Mouse (Mus musculus) cerebellum, adult 9-11 months (tissue): Measurements from ENCODE around the gene Sdccag8.

Experiments
- DNase-seq: peaks from one replicate; pipeline ENCODE4 v3.0.0; 2022

The Sdccag8 gene

DNA sequence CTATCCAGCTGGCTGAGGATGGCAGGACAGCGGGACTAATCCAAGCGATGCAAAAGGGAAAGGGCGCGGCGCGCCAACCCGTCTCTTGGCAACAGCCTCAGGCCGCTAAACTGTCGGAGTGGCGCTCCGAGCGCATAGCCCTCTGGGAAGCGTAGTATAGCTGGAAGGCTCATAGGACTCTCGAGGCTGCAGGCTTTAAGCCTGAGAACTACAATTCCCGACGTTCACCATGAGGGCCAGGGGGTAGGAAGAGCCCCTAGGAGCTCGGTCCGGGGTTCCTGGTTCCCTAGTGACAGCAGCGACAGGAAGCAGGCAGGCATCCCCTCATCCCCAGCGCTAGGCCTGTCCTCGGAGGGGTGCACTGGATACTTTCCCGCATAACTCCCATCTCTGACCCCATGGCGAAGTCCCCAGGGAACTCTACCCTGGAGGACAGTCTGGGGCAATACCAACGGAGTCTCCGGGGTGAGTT is at the start of gene Sdccag8:
Gene Sdccag8, plus strand, starts transcription at position 70 of the 472 bp plus-strand sequence.
- DNase-seq = peak; percentile 96

GRCm38 (mm10) chr1:176774533-176774932 is 39.9 kb upstream of the Sdccag8 start:
- no peak for DNase-seq

DNA sequence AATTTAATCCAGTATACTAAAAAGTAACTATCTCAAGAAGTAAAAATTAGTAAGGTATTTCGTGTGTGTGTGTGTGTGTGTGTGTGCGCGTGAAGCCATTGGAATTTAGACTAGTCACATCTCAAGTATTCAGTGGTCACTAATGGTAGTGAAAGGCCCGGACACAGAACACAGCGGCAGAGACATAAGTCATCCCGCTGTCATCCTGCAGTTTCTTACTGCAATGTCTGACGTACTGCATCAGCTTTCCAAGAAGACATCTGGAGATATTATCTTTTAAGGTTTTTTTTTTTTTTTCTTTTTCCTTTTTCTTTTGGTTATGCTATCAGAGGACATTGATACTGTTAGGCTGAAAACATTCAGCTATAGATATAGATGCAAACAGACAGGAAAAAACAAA is 25.1 kb upstream of the Sdccag8 start:
- DNase-seq = no peak

DNA sequence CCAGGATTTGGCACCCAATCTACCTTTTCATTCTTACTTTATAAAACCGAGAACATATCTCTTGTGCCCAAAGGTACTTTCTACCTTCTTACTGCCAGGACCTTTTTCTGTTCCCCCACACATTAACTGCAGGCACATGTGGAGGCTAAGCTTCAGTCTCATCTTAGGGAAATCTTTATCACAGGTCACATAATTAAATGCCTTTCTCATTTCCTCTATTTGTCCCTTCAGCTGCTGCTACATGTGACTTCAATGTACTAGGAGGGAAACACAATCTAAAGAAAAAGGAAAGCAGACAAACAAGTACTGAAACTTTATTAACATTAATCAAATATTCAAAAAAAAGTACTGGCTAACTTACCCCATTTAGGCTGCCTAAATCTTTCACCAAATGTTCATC is 22.3 kb upstream of the Sdccag8 start:
- no peak for DNase-seq

GRCm38 (mm10) chr1:176798673-176799072 is 15.8 kb upstream of the Sdccag8 start:
- DNase-seq = no peak

DNA sequence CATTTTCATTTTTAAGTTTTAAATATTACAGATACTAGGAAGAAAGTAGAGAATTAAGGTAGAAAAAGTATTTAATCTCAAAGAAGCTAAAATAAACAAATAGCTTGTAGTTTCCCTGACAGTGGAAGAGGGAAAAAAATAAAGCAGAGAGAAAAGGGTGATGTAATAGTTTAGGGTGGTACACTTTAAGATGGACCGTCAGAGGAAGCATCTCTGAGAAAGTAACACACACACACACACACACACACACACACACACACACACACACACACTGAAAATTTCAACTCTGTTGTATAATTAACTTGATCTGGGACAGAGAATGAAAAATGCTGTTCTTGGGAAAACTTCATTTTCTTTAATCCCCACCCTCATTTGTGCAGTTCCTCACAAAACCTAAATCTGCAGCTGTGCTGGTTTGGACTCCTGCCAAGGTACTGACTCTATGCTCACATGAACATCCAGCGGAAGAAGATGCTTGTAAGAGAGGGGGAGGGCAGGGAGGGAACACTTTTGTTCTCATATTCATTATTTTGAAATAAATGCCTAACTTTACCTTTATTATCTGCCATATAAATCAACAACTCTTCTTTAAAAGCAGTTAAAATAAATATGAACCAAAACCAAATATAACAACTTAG is 13.6 kb upstream of the Sdccag8 start:
- DNase-seq = no peak

DNA sequence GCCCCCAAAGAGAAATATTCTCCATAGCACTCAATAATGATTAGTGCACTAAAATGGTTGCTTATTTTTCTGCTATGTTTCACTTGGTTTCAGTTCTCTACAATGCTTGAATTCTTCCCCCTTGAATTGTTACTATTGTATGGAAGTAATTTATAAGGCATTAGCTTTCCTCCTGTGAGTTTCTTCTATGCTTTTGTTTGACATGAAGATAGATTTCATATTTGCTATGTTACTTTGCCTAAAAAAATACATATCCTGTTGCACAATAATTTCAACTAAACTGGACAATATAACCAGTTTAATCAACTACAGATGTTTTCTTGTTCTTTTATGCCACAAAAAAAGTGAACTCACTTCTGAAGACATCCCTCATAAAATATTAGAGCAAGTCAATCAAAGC is 4.3 kb upstream of the Sdccag8 start:
- DNase-seq = no peak

GRCm38 (mm10) chr1:176811892-176812291 is 2.6 kb upstream of the Sdccag8 start:
- no peak for DNase-seq

DNA sequence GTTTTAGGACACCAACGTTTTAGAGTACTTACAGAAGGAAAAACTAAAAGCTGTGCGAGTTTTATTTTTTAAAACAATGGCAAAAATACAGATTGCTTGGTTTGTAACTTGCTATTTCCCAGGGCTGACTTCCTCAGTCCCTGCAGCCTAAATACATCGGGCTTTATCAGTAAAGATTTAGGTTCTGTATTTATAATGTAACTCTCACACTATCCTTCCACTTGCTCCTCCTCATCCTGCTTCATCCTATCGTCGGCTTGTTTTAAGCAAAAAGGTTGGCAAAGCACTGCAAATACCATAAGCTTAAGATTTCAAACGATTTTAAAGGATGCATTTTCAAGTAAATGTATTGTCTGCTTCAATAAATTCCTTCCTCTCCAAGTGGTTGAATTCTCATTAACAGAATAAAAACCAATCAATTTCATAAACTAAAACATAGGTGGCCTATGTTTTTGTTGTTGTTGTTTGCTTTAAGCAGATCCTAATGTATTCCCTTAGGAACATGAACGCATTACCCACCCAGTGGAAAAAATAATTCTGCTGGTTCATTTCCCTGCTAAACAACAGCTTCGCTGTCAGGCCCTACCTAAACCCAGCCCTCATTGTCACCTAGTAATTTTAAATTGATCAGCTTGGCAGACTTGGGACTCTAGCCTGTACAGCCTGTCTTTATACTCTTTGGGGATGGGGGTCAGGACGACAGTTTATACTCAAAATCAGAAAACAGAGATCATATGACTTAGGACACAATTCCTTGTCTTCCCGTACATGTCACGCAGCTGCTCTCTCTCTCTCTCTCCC is 1.8 kb upstream of the Sdccag8 start:
- peak; percentile 38 for DNase-seq

DNA sequence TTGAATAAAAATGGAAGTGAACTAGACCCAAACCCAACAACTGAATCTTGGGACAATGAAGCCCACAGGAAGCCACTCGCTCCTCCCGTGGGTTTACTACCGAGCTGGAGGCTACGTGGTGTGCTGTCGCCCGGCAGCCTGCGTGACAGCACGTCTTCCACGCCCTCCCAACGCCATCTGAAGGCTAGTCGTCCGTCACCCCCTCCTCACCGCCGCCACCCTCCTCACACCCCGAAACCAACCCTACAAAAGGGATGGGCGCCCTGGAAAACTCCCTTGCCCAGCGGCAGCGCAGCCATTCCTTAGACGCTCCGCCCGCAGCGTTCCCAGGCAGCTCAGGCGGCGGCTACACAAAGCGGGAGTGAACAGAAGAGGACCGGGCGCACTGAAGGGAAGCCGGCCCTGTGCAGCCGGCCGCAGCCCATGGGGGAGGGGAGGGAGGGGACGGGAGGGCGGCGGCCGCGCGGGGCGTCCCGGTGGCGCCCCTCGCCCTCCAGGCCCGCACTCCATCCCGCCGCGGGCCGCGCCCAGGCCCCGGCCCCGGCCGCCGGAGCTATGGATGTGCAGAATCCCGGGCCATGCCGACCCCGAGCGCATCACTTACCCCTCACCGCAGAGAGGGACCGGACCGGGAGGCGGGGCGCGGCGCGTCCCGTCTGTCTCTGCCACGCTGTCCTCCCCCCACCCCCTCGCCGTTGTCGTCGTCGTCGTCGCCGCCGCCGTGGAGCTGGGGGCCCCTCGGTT is 996 bp upstream of the Sdccag8 start:
- DNase-seq = peak; percentile 80

- peak; percentile 96 for DNase-seq
Observed at GRCm38 (mm10) chr1:176814036-176814420, 432 bp upstream of the Sdccag8 start, which contains the start of gene Cep170. Gene Cep170, minus strand, starts transcription at chr1:176814067.

DNA sequence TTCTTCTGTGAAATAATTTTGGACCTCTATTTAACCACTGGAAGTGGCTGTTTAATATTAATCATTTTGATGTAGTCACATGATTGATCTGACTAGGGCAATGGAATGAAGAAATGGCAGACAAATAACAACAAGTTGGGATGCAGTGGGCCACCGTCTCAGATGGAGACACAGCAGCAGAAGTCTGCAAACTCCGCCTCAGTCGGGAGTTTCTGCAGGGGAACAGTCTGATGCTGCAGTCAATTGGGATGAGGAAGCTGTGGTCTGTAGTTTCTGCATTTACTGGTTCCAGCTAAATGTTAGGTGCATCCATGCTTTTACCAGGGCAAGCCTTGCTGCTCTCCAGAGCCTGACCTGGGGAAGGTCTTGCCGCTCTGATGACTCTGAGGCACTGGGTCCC is 2.3 kb downstream of the Sdccag8 start:
- no peak for DNase-seq

DNA sequence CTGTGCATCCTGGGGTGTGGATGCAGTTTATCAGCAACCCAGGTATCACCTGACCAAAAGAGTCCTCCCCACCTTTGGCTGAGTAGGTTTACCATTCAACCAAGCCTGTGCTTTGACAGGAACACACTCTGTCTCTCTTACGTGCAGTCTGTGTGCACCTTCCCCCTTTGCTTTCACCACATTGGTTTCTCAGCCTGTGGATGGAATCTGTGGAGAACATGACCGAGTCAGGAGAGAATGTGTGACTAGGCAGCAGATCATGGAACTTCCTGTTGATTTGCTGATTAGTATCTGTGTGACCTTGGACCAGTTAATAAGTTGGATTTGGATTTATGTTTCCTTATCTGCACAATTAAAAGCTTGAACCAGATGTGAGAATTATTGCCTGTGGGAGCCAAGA is 3.7 kb downstream of the Sdccag8 start:
- no peak for DNase-seq

DNA sequence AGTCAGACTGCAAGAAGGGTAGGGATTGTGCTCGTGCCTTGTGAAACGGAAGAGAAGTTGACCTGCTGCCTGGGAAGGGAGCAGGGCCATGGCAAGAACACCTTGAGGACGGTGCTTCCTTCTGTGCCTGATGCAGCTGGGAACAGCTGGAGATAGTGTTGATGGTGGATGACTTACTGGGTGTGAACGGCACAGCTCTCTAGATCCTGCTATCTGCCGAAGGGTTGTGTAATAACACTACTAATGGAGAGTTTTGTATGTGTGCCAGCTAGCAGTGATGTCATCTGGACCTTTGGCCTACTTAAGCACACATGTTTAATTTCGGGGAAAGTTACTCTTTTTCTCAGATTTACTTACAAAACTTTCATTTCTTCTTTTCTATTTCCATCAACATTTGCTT is 4.3 kb downstream of the Sdccag8 start:
- no peak for DNase-seq

- DNase-seq = no peak
Observed at GRCm38 (mm10) chr1:176821929-176822328, 7.5 kb downstream of the Sdccag8 start.

DNA sequence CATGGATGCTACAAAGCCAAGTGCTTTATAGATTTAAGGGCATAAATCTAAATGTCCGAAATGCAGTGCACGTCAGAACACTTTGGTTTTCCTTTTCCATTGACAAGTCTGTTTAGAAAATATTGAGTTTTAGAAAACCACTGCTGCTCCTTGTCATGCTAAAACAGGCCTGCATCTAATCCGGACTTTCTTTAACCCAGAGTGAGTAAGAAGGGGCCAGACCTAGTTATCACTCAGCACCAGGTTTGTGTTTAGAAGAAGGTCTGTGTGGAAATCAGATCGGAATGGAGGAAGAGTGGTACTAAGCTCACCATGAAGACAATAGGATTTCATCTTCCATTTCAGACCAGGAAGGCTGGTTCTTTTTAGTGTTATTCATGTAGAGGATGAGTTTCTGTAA is 8.5 kb downstream of the Sdccag8 start:
- DNase-seq = no peak

GRCm38 (mm10) chr1:176823889-176824288 is 9.4 kb downstream of the Sdccag8 start:
- no peak for DNase-seq

- no peak for DNase-seq
Observed at GRCm38 (mm10) chr1:176824611-176825010, 10.2 kb downstream of the Sdccag8 start.

- no peak for DNase-seq
Observed at GRCm38 (mm10) chr1:176825084-176825483, 10.6 kb downstream of the Sdccag8 start.

GRCm38 (mm10) chr1:176826186-176826585 is 11.7 kb downstream of the Sdccag8 start:
- no peak for DNase-seq

- DNase-seq = no peak
Observed at GRCm38 (mm10) chr1:176826931-176827330, 12.5 kb downstream of the Sdccag8 start.

DNA sequence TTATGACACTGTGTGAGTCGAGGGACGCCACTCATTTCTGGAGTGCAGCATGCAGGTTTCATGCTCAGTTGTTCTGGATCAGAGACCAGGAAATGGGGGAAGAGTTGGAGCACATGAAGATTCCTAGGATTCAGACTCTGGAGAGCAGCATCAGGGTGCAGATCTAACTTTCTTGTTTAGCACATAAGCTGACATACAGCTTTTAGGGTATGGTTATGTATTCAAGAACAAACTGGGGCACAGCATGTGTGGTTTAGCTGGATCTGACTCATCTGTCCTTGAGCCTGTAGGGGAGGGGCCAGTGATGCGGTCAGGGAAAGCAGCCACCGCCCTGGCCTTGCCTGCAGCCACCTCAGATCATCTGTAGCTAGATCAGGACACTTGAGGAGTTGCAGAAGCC is 12.9 kb downstream of the Sdccag8 start:
- DNase-seq = no peak

DNA sequence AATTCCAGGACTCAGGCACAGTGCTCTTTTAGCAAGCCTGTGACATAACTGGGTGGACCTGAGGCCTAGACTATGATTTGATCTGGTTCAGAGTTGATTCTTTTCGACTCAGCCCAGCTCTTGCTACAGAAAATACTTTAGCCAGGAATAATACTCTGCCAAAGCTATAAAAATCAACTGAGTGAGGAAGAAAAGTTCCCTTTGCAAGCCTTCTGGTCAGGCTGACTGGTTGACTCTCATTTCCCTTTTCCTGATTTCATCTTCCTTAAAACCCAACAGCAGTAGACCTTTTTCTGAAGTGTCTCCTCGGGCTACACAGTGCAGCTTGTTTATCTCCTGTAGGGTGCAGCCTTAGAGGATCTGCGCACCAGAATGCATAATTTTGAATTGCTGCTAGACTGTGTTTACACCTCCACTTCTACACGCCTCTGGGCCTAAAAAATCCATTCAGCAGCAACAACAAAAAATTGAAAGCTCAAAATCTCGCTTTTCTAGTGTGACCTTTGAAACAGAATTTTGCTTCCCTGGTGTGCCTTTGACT is 13.6 kb downstream of the Sdccag8 start:
- DNase-seq = no peak
